Mouse (Mus musculus): Measurements from ENCODE around the gene Arl10. TPM values are rescaled to one million over a fixed set of nuclear protein-coding genes. Genes with fewer than 3 reads are reported as not detected.
A peak's percentile ranks its signal among the peaks of the same experiment; 100 is the strongest.

Arl10 gene
- polyA plus RNA-seq, 1 experiment, result 6.0 TPM

DNA sequence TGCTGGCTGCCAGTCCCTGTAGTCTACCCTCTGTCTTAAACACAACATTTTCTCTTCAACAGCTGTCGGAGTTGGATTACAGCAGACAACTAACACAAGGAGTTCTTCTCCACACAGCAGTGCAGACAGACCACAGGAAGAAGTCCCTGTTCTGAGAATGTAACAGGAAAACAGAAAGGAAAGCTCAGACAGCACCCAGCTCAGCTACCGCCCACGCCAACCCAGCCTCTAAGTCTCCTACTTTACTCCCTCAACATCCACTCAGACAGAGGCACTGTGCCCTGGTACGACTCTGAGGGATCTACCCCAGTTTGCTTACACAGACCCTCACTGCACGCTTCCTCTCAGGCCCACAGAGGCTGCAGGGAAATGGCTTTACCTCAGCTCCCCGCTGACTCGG lies 14.2 kb upstream of the Arl10 start:
- H3K4me1 ChIP-seq (ENCODE audit: control insufficient read depth, insufficient read depth, low read length), result no peaks in the 10 kb centered on the region; the same call in 1 of the 2 replicates
- H3K27ac ChIP-seq (ENCODE audit: control insufficient read depth, insufficient read depth, low read depth, low read length, poor library complexity), result no peak overlapping the region
- H3K4me3 ChIP-seq (replicated peaks; ENCODE audit: control insufficient read depth, low read depth, low read length), result no peak overlapping the region
- WGBS, result 92% methylated on average over 7 of the region's 7 CpGs
- TF ChIP-seq POLR2A (IDR thresholded peaks at IDR 0.05; ENCODE audit: borderline replicate concordance, control insufficient read depth, low read depth, low read length) (no peak), CTCF (IDR thresholded peaks at IDR 0.05; ENCODE audit: control insufficient read depth, insufficient read depth, low read length) (no peak)

DNA sequence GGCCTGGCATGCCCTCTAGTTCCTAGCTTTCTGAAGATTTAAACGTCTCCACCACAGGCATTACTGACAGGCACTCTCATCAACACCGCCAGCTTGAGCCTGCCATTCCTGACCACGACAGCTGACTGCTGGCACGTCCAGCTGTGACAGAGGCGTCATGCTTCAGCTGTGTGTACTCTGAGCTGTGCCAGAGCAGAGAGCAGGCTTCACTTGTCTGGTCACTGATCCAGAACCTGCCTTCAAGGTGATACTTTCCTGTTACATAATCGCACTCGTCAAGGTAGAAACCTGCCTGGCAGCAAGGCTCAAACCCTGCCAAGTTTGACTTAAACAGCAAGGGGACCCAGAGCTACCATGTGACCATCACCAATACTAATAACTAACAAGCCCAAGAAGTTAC lies 12.3 kb upstream of the Arl10 start:
- TF ChIP-seq POLR2A (IDR thresholded peaks at IDR 0.05; ENCODE audit: borderline replicate concordance, control insufficient read depth, low read depth, low read length) (no peak), CTCF (IDR thresholded peaks at IDR 0.05; ENCODE audit: control insufficient read depth, insufficient read depth, low read length) (no peak)
- H3K27ac ChIP-seq (ENCODE audit: control insufficient read depth, insufficient read depth, low read depth, low read length, poor library complexity), result no peak overlapping the region
- 62% methylated on average over 7 of the region's 7 CpGs for WGBS
- no peaks in the 10 kb centered on the region; the same call in 1 of the 2 replicates for H3K4me1 ChIP-seq (ENCODE audit: control insufficient read depth, insufficient read depth, low read length)
- no peak overlapping the region for H3K4me3 ChIP-seq (replicated peaks; ENCODE audit: control insufficient read depth, low read depth, low read length)

DNA sequence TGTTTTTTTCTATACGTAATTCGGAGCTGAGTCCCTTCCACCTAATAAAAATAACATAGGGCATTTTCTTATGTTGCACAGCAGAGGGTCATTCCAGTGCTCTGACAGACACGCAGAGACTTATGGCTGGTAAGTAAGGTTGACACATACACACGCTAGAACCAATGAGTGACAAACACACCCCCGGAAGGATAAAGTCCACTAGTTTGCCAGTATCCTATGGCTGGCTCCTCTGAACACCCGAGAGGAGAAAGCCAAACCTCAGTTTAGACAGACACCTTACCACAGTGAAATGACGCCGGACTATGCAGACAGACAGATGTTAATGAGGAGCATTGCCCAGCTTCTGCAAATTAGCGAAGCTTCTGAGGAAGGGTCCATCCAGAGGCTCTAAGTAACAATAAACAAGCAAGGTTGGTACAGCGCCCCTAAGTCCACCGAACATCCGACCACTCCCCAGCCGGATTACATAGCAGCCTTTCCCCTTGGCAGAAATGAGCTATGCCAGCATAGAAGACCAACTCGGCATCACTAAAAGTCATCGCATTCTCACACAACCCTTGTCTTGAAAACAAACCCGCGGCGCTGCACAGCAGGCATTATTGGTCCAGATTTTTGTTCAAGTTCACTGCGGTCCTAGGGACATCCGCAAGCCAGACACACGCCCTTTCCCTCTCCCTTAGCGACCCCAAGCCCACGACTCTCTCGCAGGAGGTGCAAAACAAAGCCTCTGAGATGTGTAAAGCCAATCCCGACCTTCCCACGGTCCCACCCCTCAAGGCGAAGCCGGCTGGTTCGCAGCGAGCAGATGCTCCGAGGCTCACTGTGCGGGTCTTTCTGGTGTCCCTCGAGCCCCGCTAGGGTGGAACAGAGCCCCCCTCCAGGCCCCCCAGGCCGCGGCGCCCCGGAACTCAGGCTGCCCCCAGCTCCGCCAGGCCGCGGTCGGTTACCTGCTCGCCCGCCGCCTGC lies 10.3 kb upstream of the Arl10 start:
- Histone ChIP-seq H3K4me3 (replicated peaks; ENCODE audit: control insufficient read depth, low read depth, low read length) (peak overlapping the region; percentile 72), H3K27ac (ENCODE audit: control insufficient read depth, insufficient read depth, low read depth, low read length, poor library complexity) (peak overlapping the region; percentile 40), H3K4me1 (ENCODE audit: control insufficient read depth, insufficient read depth, low read length) (no peaks in the 10 kb centered on the region; the same call in 1 of the 2 replicates)
- 11% methylated on average over 45 of the region's 45 CpGs for WGBS
- TF ChIP-seq CTCF (IDR thresholded peaks at IDR 0.05; ENCODE audit: control insufficient read depth, insufficient read depth, low read length), result no peak
- no peak for TF ChIP-seq POLR2A (IDR thresholded peaks at IDR 0.05; ENCODE audit: borderline replicate concordance, control insufficient read depth, low read depth, low read length)

DNA sequence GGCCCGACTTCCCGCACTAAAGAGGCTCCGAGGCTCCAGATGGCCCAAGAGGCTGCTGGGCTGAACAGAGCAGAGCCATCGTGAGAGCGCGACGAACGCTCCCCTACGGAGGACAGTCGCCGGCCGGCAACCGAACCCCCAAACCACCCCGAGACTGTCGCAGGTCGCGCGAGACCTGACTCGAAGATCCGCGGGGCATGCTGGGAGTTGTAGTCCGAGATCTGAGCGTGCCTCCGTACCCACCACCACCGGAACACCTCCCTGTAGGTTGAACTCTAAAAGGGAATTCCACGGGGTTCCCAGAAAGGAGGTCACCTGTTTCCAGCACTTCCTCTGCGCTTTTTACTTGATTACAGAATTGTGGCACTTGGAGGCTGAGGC lies 9.6 kb upstream of the Arl10 start, which contains the start of gene 4833439L19Rik:
TSS of gene 4833439L19Rik (minus strand) at position 235 of the 381 bp plus-strand sequence.
- under 1% methylated on average over 27 of the region's 27 CpGs for WGBS
- TF ChIP-seq CTCF (IDR thresholded peaks at IDR 0.05; ENCODE audit: control insufficient read depth, insufficient read depth, low read length) (no peak), POLR2A (IDR thresholded peaks at IDR 0.05; ENCODE audit: borderline replicate concordance, control insufficient read depth, low read depth, low read length) (peak; percentile 94)
- Histone ChIP-seq H3K4me1 (ENCODE audit: control insufficient read depth, insufficient read depth, low read length) (no peaks in the 10 kb centered on the region; the same call in 1 of the 2 replicates), H3K4me3 (replicated peaks; ENCODE audit: control insufficient read depth, low read depth, low read length) (peak within 1 kb of the TSS; percentile 72), H3K27ac (ENCODE audit: control insufficient read depth, insufficient read depth, low read depth, low read length, poor library complexity) (peak within 1 kb of the TSS; percentile 40)

DNA sequence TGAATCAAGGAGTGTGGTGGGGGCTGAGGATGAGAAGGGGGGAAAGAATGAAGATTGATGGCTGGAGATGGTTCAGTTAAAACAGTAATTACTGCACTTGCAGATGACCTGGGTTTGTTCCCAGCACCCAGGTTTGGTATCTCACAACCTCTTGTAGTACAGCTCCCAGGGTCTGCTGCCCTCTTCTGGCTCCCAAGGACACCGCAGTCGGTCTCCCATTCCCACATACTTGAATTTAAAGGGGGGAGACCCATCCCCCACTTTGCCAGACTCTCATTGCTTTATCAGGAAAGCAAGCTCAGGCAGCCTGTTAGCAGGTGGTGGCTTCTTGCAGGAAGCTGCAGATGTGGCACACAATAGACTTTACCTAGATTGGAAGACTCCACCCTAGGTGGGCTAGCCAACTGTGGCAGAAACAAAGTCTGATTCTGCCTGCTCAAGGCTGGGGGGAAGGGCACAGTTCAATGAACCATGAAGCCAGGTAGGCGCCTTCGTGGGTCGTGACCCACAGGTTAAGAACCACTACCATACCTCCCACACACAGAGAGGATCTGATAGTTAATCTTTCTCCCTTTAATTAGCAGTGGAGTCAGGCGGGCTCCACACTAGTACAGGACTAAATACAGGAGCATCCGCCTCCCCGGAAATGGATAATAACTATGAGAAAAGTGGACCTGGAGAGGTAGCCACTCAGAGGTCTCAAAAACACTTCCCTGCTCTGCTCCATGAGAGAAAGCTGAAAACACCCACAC lies 9.0 kb upstream of the Arl10 start:
- peak overlapping the region; percentile 72 for H3K4me3 ChIP-seq (replicated peaks; ENCODE audit: control insufficient read depth, low read depth, low read length)
- TF ChIP-seq POLR2A (IDR thresholded peaks at IDR 0.05; ENCODE audit: borderline replicate concordance, control insufficient read depth, low read depth, low read length) (no peak), CTCF (IDR thresholded peaks at IDR 0.05; ENCODE audit: control insufficient read depth, insufficient read depth, low read length) (peak; percentile 63)
- 61% methylated on average over 8 of the region's 8 CpGs for WGBS
- H3K27ac ChIP-seq (ENCODE audit: control insufficient read depth, insufficient read depth, low read depth, low read length, poor library complexity), result no peak overlapping the region
- H3K4me1 ChIP-seq (ENCODE audit: control insufficient read depth, insufficient read depth, low read length), result no peaks in the 10 kb centered on the region; the same call in 1 of the 2 replicates

DNA sequence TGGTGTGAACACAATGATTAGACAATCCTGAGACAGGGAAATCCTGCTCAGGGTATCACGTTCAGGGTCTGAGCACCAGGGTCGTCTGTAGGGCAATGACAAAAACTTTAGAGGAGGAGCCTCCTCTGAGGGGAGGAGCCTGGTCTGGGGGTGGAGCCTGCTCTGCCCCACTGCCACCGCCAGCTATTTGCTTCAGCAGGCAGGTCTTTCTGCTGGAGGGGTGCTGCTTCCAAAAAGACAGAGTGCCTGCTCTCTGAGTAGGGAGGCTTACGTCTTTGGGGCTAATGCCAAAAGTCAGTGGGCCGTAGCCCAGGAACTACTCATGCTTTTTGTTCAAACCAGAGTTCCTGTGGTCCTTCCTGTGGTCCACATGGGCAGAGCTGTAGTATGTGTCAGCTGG lies 6.4 kb upstream of the Arl10 start:
- Histone ChIP-seq H3K4me3 (replicated peaks; ENCODE audit: control insufficient read depth, low read depth, low read length) (no peak overlapping the region), H3K27ac (ENCODE audit: control insufficient read depth, insufficient read depth, low read depth, low read length, poor library complexity) (no peak overlapping the region), H3K4me1 (ENCODE audit: control insufficient read depth, insufficient read depth, low read length) (no peaks in the 10 kb centered on the region)
- WGBS, result 27% methylated on average over 5 of the region's 5 CpGs
- TF ChIP-seq CTCF (IDR thresholded peaks at IDR 0.05; ENCODE audit: control insufficient read depth, insufficient read depth, low read length), result no peak

DNA sequence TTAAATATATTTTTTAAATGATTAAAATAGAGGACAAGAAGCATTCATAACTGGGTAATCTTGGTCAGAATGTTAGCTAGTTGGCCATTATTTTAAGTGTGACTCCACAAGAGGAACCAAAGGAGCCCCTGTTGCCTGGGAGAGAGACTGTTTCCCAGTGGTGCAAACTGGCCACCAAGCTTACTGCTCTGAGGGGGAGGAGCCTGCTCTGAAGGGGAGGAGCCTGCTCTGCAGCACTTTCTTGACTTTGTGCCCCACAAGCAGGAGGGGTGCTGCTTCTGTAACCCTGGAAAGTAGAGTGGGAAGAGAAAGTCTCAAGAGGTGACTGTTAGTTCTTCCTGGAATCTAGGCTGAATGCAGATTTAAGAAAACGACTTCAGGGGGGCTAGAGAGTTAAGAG lies 5.5 kb upstream of the Arl10 start:
- Histone ChIP-seq H3K4me1 (ENCODE audit: control insufficient read depth, insufficient read depth, low read length) (no peaks in the 10 kb centered on the region), H3K4me3 (replicated peaks; ENCODE audit: control insufficient read depth, low read depth, low read length) (no peak overlapping the region), H3K27ac (ENCODE audit: control insufficient read depth, insufficient read depth, low read depth, low read length, poor library complexity) (no peak overlapping the region)
- 65% methylated on average over 1 of the region's 1 CpGs for WGBS
- TF ChIP-seq CTCF (IDR thresholded peaks at IDR 0.05; ENCODE audit: control insufficient read depth, insufficient read depth, low read length), result no peak
- TF ChIP-seq POLR2A (IDR thresholded peaks at IDR 0.05; ENCODE audit: borderline replicate concordance, control insufficient read depth, low read depth, low read length), result no peak

DNA sequence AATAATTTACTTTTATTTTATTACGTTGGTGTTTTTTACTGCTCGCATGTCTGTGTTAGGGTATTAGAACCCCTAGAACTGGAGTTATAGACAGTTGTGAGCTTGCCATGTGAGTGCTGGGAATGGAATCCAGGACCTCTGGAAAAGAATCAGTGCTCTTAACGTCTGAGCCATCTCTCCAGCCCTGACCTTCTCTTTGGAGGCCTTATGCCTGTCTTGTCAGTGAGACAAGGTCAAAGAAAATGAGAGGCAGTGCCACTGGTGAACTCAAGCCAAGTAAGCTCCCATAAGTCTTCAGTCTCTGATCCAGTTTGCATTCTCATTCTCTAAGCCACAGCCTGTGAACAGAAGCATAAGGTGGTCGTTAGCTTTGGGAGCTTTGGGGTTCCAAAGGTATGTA lies 4.1 kb upstream of the Arl10 start:
- H3K4me1 ChIP-seq (ENCODE audit: control insufficient read depth, insufficient read depth, low read length), result peaks cover 3% of the 10 kb centered on the region; the same call in 1 of the 2 replicates
- WGBS, result 73% methylated on average over 4 of the region's 4 CpGs
- TF ChIP-seq POLR2A (IDR thresholded peaks at IDR 0.05; ENCODE audit: borderline replicate concordance, control insufficient read depth, low read depth, low read length) (no peak), CTCF (IDR thresholded peaks at IDR 0.05; ENCODE audit: control insufficient read depth, insufficient read depth, low read length) (no peak)
- no peak overlapping the region for H3K27ac ChIP-seq (ENCODE audit: control insufficient read depth, insufficient read depth, low read depth, low read length, poor library complexity)
- H3K4me3 ChIP-seq (replicated peaks; ENCODE audit: control insufficient read depth, low read depth, low read length), result no peak overlapping the region

Data from bone marrow, adult 2 months (tissue).